Mouse (Mus musculus): ENCODE data around the gene Endog. TPM values are rescaled to one million over a fixed set of nuclear protein-coding genes. Genes with fewer than 3 reads are reported as not detected.

The Endog gene
- polyA plus RNA-seq, 1 experiment from 2014 or later, result 20.7 TPM

GRCm38 (mm10) chr2:30207401-30207800 is 36.1 kb downstream of the Endog start:
- no peak for ATAC-seq (ENCODE audit: insufficient number of reproducible peaks, low FRiP score, low TSS enrichment, low read depth)
- Histone ChIP-seq H3K27ac (replicated peaks; ENCODE audit: low read depth, low read length) (no peak overlapping the region), H3K4me1 (ENCODE audit: control insufficient read depth, insufficient read depth, low read length) (peaks cover 4% of the 10 kb centered on the region; the same call in 1 of the 2 replicates), H3K4me2 (ENCODE audit: low read depth, severe bottlenecking) (no peak overlapping the region), H3K4me3 (ENCODE audit: low read depth, low read length) (no peak overlapping the region), H3K9ac (ENCODE audit: low read length) (no peak overlapping the region), H3K27me3 (ENCODE audit: control insufficient read depth, insufficient read depth, low read length) (no peaks in the 10 kb centered on the region), H3K36me3 (ENCODE audit: control insufficient read depth, insufficient read depth, low read length) (no peaks in the 10 kb centered on the region), H3K9me3 (ENCODE audit: control insufficient read depth, low read length) (no peaks in the 10 kb centered on the region)
- WGBS, result 75% methylated on average over 4 of the region's 4 CpGs
- DNase-seq (ENCODE audit: low spot score), result no peak

- H3K27me3 ChIP-seq (ENCODE audit: control insufficient read depth, insufficient read depth, low read length), result no peaks in the 10 kb centered on the region
- H3K4me2 ChIP-seq (ENCODE audit: low read depth, severe bottlenecking), result no peak overlapping the region
- H3K9me3 ChIP-seq (ENCODE audit: control insufficient read depth, low read length), result no peaks in the 10 kb centered on the region
- 72% methylated on average over 5 of the region's 5 CpGs for WGBS
- H3K9ac ChIP-seq (ENCODE audit: low read length), result no peak overlapping the region
- no peak overlapping the region for H3K27ac ChIP-seq (replicated peaks; ENCODE audit: low read depth, low read length)
- H3K4me1 ChIP-seq (ENCODE audit: control insufficient read depth, insufficient read depth, low read length), result peaks cover 4% of the 10 kb centered on the region; the same call in 1 of the 2 replicates
- H3K36me3 ChIP-seq (ENCODE audit: control insufficient read depth, insufficient read depth, low read length), result no peaks in the 10 kb centered on the region
- DNase-seq (ENCODE audit: low spot score), result no peak
- no peak for ATAC-seq (ENCODE audit: insufficient number of reproducible peaks, low FRiP score, low TSS enrichment, low read depth)
- no peak overlapping the region for H3K4me3 ChIP-seq (ENCODE audit: low read depth, low read length)
These were observed 36.6 kb downstream of the Endog start for GRCm38 (mm10) chr2:30207886-30208285.

DNA sequence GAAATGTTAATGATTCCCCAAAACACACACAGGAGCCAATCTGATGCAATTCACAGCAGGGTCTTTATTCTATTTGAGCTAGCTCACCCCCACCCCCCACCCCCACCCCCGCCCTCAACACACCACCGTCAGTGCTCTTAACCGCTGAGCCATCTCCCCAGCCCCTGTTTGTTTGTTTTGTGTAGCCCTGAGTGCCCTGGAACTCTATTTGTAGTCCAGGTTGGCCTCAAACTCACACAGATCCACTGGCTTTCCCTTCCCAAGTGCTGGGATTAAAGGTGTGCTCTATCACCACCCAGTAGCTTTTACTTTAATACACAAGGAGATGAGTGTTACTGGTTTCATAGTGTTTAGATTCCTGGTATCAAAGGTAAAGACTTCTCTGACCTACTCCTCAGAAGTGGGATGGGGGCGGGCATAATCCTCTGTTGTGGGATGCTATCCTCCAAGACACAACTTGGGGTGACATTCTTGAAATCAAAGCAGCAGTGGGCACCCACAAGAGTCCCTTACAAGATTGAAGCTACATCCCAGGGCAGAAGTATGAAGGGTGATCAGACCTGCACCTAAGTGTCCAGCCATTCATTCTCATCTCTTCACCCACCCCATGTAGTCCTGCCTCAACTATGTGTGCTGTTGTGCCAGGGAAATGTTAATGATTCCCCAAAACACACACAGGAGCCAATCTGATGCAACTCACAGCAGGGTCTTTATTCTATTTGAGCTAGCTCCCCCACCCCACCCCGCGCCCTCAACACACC is 40.3 kb downstream of the Endog start:
- no peaks in the 10 kb centered on the region for H3K9me3 ChIP-seq (ENCODE audit: control insufficient read depth, low read length)
- no peaks in the 10 kb centered on the region for H3K36me3 ChIP-seq (ENCODE audit: control insufficient read depth, insufficient read depth, low read length)
- DNase-seq (ENCODE audit: low spot score), result no peak
- H3K9ac ChIP-seq (ENCODE audit: low read length), result no peak overlapping the region
- no peak overlapping the region for H3K27ac ChIP-seq (replicated peaks; ENCODE audit: low read depth, low read length)
- H3K4me3 ChIP-seq (ENCODE audit: low read depth, low read length), result no peak overlapping the region
- ATAC-seq (ENCODE audit: insufficient number of reproducible peaks, low FRiP score, low TSS enrichment, low read depth), result no peak
- H3K4me1 ChIP-seq (ENCODE audit: control insufficient read depth, insufficient read depth, low read length), result no peaks in the 10 kb centered on the region
- 70% methylated on average over 6 of the region's 6 CpGs for WGBS
- no peaks in the 10 kb centered on the region for H3K27me3 ChIP-seq (ENCODE audit: control insufficient read depth, insufficient read depth, low read length)
- H3K4me2 ChIP-seq (ENCODE audit: low read depth, severe bottlenecking), result no peak overlapping the region

DNA sequence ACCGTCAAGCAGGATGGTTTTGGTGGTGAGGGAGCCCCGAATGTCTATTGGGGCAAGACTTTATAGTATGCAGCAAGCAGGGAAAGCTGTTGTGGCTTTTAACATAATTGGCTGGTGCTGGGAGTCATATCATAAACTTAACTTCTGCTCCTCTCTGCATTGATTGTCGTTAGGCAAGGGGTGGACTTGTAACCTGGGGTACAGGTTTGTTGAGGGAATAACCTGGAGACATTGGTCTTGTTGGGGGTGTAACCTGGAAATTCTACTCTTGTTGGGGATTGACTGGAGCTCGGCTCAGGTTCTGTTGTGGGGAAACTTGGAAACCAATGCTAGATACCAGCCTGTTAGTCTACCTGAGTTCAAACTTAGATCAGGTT is 40.9 kb downstream of the Endog start:
- Histone ChIP-seq H3K36me3 (ENCODE audit: control insufficient read depth, insufficient read depth, low read length) (no peaks in the 10 kb centered on the region), H3K27me3 (ENCODE audit: control insufficient read depth, insufficient read depth, low read length) (no peaks in the 10 kb centered on the region), H3K9me3 (ENCODE audit: control insufficient read depth, low read length) (no peaks in the 10 kb centered on the region), H3K4me2 (ENCODE audit: low read depth, severe bottlenecking) (no peak overlapping the region), H3K4me1 (ENCODE audit: control insufficient read depth, insufficient read depth, low read length) (no peaks in the 10 kb centered on the region), H3K9ac (ENCODE audit: low read length) (no peak overlapping the region), H3K27ac (replicated peaks; ENCODE audit: low read depth, low read length) (no peak overlapping the region), H3K4me3 (ENCODE audit: low read depth, low read length) (no peak overlapping the region)
- ATAC-seq (ENCODE audit: insufficient number of reproducible peaks, low FRiP score, low TSS enrichment, low read depth), result no peak
- DNase-seq (ENCODE audit: low spot score), result no peak
- WGBS, result 72% methylated on average over 4 of the region's 4 CpGs

DNA sequence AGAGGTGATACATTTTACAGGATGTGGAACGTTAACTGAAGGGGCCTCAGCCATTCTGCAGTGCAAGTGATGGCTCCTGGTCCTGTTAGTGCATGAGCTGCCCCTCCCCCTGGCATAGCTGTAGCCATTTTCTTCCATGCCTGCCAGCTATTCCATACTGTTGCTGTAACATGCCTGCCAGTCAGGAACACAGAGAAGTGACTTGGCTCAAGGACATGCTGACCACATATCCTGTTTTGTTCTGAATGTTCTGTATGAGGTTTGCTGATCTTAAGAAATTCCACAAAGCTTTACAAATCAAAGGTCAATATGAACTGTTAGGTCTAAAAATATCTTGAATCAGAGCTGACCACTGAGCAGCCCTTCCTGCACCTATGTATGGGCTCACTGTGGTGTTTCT is 41.7 kb downstream of the Endog start:
- Histone ChIP-seq H3K9me3 (ENCODE audit: control insufficient read depth, low read length) (no peaks in the 10 kb centered on the region), H3K36me3 (ENCODE audit: control insufficient read depth, insufficient read depth, low read length) (no peaks in the 10 kb centered on the region), H3K27ac (replicated peaks; ENCODE audit: low read depth, low read length) (no peak overlapping the region), H3K4me3 (ENCODE audit: low read depth, low read length) (no peak overlapping the region), H3K4me2 (ENCODE audit: low read depth, severe bottlenecking) (no peak overlapping the region), H3K9ac (ENCODE audit: low read length) (no peak overlapping the region), H3K4me1 (ENCODE audit: control insufficient read depth, insufficient read depth, low read length) (no peaks in the 10 kb centered on the region), H3K27me3 (ENCODE audit: control insufficient read depth, insufficient read depth, low read length) (no peaks in the 10 kb centered on the region)
- ATAC-seq (ENCODE audit: insufficient number of reproducible peaks, low FRiP score, low TSS enrichment, low read depth), result no peak
- no peak for DNase-seq (ENCODE audit: low spot score)
- 68% methylated on average over 1 of the region's 1 CpGs for WGBS

DNA sequence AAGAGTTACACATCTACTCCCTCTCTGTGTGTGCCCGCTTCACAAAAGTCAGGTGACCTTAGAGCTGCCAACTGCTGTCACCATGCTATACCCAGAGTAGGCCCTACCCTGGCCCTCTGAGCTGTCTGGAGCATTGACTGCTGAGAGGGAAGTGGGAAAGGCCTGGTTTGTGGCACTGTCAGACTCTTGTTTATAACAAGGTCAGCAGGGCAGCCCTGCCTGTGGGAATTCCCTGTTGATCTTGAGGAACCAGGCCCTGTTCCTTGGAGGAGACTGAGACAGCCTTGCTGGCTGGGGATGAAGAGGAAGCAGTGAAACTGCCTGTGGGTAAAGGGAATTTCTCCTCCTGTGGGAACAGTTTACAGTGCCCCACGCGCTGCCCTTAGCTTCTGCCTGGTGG is 43.5 kb downstream of the Endog start:
- no peak overlapping the region for H3K4me2 ChIP-seq (ENCODE audit: low read depth, severe bottlenecking)

GRCm38 (mm10) chr2:30215493-30215892 is 44.2 kb downstream of the Endog start:
- no peak overlapping the region for H3K4me3 ChIP-seq (ENCODE audit: low read depth, low read length)
- H3K4me1 ChIP-seq (ENCODE audit: control insufficient read depth, insufficient read depth, low read length), result no peaks in the 10 kb centered on the region
- no peak overlapping the region for H3K27ac ChIP-seq (replicated peaks; ENCODE audit: low read depth, low read length)
- H3K27me3 ChIP-seq (ENCODE audit: control insufficient read depth, insufficient read depth, low read length), result no peaks in the 10 kb centered on the region
- no peak overlapping the region for H3K4me2 ChIP-seq (ENCODE audit: low read depth, severe bottlenecking)
- ATAC-seq (ENCODE audit: insufficient number of reproducible peaks, low FRiP score, low TSS enrichment, low read depth) (no peak), DNase-seq (ENCODE audit: low spot score) (no peak)
- no peak overlapping the region for H3K9ac ChIP-seq (ENCODE audit: low read length)
- 83% methylated on average over 6 of the region's 6 CpGs for WGBS
- H3K36me3 ChIP-seq (ENCODE audit: control insufficient read depth, insufficient read depth, low read length), result no peaks in the 10 kb centered on the region
- no peaks in the 10 kb centered on the region for H3K9me3 ChIP-seq (ENCODE audit: control insufficient read depth, low read length)

More for the DNA sequence above, 43.5 kb downstream of the Endog start:
- Histone ChIP-seq H3K36me3 (ENCODE audit: control insufficient read depth, insufficient read depth, low read length) (no peaks in the 10 kb centered on the region), H3K27me3 (ENCODE audit: control insufficient read depth, insufficient read depth, low read length) (no peaks in the 10 kb centered on the region), H3K4me3 (ENCODE audit: low read depth, low read length) (no peak overlapping the region), H3K9ac (ENCODE audit: low read length) (no peak overlapping the region), H3K27ac (replicated peaks; ENCODE audit: low read depth, low read length) (no peak overlapping the region), H3K9me3 (ENCODE audit: control insufficient read depth, low read length) (no peaks in the 10 kb centered on the region), H3K4me1 (ENCODE audit: control insufficient read depth, insufficient read depth, low read length) (no peaks in the 10 kb centered on the region)
- ATAC-seq (ENCODE audit: insufficient number of reproducible peaks, low FRiP score, low TSS enrichment, low read depth) (no peak), DNase-seq (ENCODE audit: low spot score) (no peak)
- WGBS, result 92% methylated on average over 3 of the region's 3 CpGs

GRCm38 (mm10) chr2:30216293-30216692 is 45.0 kb downstream of the Endog start:
- no peak for ATAC-seq (ENCODE audit: insufficient number of reproducible peaks, low FRiP score, low TSS enrichment, low read depth)
- DNase-seq (ENCODE audit: low spot score), result no peak
- Histone ChIP-seq H3K4me3 (ENCODE audit: low read depth, low read length) (no peak overlapping the region), H3K9ac (ENCODE audit: low read length) (no peak overlapping the region), H3K36me3 (ENCODE audit: control insufficient read depth, insufficient read depth, low read length) (no peaks in the 10 kb centered on the region), H3K4me2 (ENCODE audit: low read depth, severe bottlenecking) (no peak overlapping the region), H3K27ac (replicated peaks; ENCODE audit: low read depth, low read length) (no peak overlapping the region), H3K4me1 (ENCODE audit: control insufficient read depth, insufficient read depth, low read length) (no peaks in the 10 kb centered on the region), H3K9me3 (ENCODE audit: control insufficient read depth, low read length) (no peaks in the 10 kb centered on the region), H3K27me3 (ENCODE audit: control insufficient read depth, insufficient read depth, low read length) (no peaks in the 10 kb centered on the region)
- WGBS, result 94% methylated on average over 5 of the region's 5 CpGs

Measured in limb, embryonic 11.5 days (tissue).